Mouse (Mus musculus) olfactory bulb, adult 2 months (tissue): ENCODE data around the gene Gnaz.

Experiments
- CTCF ChIP-seq: fragments of 200-500 bp; IDR thresholded peaks from 2 replicates; pipeline ENCODE4 v1.5.1; 2012; ENCODE audit warnings: low read depth, mild to moderate bottlenecking, low read length, moderate library complexity; ENCODE audit not compliant: insufficient read depth
- POLR2A ChIP-seq: fragments of 200-500 bp; IDR thresholded peaks from 2 replicates; pipeline ENCODE4 v1.6.1; 2012; ENCODE audit warnings: mild to moderate bottlenecking, low read depth, low read length, moderate library complexity; ENCODE audit not compliant: insufficient read depth

DNA sequence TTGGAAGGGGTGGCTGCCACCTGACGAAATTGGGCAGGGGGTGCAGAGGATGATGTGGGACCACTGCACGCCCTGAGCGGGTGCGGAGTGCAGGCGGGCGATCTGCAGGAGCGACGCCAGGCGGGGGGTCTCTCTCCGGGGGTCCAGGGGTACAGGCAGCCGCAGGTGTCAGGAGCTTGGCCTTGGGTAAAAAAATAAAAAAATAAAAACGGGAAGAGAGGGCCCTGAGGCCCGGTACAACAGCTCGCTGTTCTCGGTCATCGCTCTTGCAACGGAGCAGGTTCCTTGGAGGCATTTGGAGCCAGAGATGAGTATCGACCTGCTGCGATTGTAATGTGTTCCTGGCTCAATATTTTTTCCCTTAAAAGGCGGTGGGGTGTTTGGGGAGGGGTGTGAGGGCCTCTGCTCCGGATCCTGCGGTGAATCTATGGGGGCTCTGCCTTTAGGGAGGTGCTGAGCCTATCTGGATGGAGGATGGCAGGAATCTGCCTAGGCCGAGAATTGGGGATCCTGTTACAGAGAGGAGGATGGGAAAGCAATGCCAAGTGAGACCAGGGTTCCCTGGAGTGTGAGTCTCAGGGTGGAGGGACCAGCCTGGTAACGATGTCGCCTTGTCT lies 782 bp downstream of the Gnaz start:
- TF ChIP-seq CTCF (no peak), POLR2A (no peak)
